In the genomic region with DNA sequence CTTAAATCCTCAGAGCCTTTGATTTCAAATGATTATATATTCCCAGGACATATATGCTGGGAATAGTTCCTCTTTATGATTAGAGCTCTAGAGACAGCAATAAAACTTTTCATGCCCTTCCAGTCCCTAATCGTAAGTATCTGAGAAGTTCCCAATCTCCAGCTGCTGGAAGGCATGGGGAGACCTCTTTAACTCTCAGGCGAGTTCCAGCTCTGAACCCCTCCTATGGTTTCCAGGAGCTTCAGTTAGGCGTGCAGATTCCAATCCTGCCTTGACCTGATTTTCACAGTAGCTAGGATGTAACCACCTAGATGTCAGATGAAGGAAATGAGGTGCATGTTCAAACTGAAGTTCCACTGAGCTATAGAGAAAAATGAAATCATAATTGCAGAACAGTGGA, we compare ENCODE assay signal across 8 mouse cellular contexts. TPM values are rescaled to one million over a fixed set of nuclear protein-coding genes. Genes with fewer than 3 reads are reported as not detected.
A peak's percentile ranks its signal among the peaks of the same experiment; 100 is the strongest.
DNase-seq lines count a peak whose midpoint lies in the region; ATAC-seq and TF ChIP-seq lines count a peak whose summit lies in the region.

No protein-coding gene starts in this region.

- H3K4me3 ChIP-seq in liver, embryonic 12.5 days: peak overlapping the region; percentile 72
- peak overlapping the region; percentile 83 for H3K4me3 ChIP-seq in stomach, postnatal 0 days (ENCODE audit: low read depth, low read length)

- ATAC-seq in frontal cortex, adult (ENCODE audit: low TSS enrichment): 0 out of 2 replicates have a peak, but pooled peaks have one; percentile 1
- no peak for ATAC-seq in liver, embryonic 12.5 days
- ATAC-seq in stomach, postnatal 0 days (ENCODE audit: low FRiP score, low TSS enrichment): no peak

- no peaks in the 10 kb centered on the region for H3K9me3 ChIP-seq in liver, embryonic 12.5 days (replicated peaks)
- H3K9me3 ChIP-seq in stomach, postnatal 0 days (ENCODE audit: control insufficient read depth, low read length): no peaks in the 10 kb centered on the region

- DNase-seq in frontal cortex, postnatal 25 days (ENCODE audit: low spot score in 2 of 2): no peak
- peak; percentile 36 for DNase-seq in thymus, postnatal 25 days
- DNase-seq in thymus, postnatal 36 days: no peak
- DNase-seq in stomach, postnatal 0 days (ENCODE audit: low spot score): no peak
- no peak for DNase-seq in left cerebral cortex, adult 9 months (ENCODE audit: low spot score in 2 of 2)
- no peak for DNase-seq in spleen, postnatal 10 days (ENCODE audit: low spot score in 2 of 2)

- peaks cover 4% of the 10 kb centered on the region; the same call in 1 of the 2 replicates for H3K36me3 ChIP-seq in liver, embryonic 12.5 days
- H3K36me3 ChIP-seq in stomach, postnatal 0 days (ENCODE audit: control insufficient read depth, insufficient read depth, low read length): no peaks in the 10 kb centered on the region

- peak overlapping the region; percentile 78 for H3K9ac ChIP-seq in liver, embryonic 12.5 days
- H3K9ac ChIP-seq in stomach, postnatal 0 days (ENCODE audit: low read length): peak overlapping the region; percentile 88

- peaks cover 68% of the 10 kb centered on the region for H3K4me1 ChIP-seq in liver, embryonic 12.5 days
- no peaks in the 10 kb centered on the region for H3K4me1 ChIP-seq in stomach, postnatal 0 days (replicated peaks; ENCODE audit: control insufficient read depth, insufficient read depth)

- TF ChIP-seq EP300 in stomach, postnatal 0 days (optimal IDR thresholded peaks at IDR 0.05): no peak

- H3K27ac ChIP-seq in liver, embryonic 12.5 days: 0 out of 2 replicates have a peak overlapping the region, but pooled peaks have one; percentile 79
- peak overlapping the region; percentile 96 for H3K27ac ChIP-seq in stomach, postnatal 0 days (replicated peaks)

- WGBS in liver, embryonic 12.5 days (ENCODE audit: insufficient replicate concordance): 12% methylated on average over 3 of the region's 3 CpGs
- under 1% methylated on average over 3 of the region's 3 CpGs for whole genome bisulfite sequencing in stomach, postnatal 0 days

- TF ChIP-seq CTCF in stomach, postnatal 0 days (IDR thresholded peaks at IDR 0.05; ENCODE audit: low read depth): no peak

- H3K27me3 ChIP-seq in liver, embryonic 12.5 days (replicated peaks): no peaks in the 10 kb centered on the region
- H3K27me3 ChIP-seq in stomach, postnatal 0 days (ENCODE audit: control insufficient read depth, insufficient read depth, low read length): no peaks in the 10 kb centered on the region

- peak overlapping the region; percentile 83 for H3K4me2 ChIP-seq in liver, embryonic 12.5 days
- peak overlapping the region; percentile 68 for H3K4me2 ChIP-seq in stomach, postnatal 0 days (replicated peaks; ENCODE audit: low read depth)

RNA-seq across cellular contexts. Expression of a gene that starts 0.8 kb away (rescaled TPM):
- 38.0 and 40.7 TPM in 2 replicates for polyA plus RNA-seq in liver, embryonic 12.5 days (2016; fragmentation: Nextera tagmentation; extraction: Ambion mirVana)
- polyA plus RNA-seq in stomach, postnatal 0 days (2015; fragmentation: Nextera tagmentation; extraction: Ambion mirVana): 72.1 and 72.9 TPM in 2 replicates

RNA-seq across cellular contexts. Expression of a gene that starts 29.2 kb away (rescaled TPM):
- polyA plus RNA-seq in liver, embryonic 12.5 days (2016; fragmentation: Nextera tagmentation; extraction: Ambion mirVana): not detected in 2 replicates
- polyA plus RNA-seq in stomach, postnatal 0 days (2015; fragmentation: Nextera tagmentation; extraction: Ambion mirVana): not detected in 2 replicates
